Mouse (Mus musculus) spleen, adult 2 months (tissue): ENCODE results near the gene Ncoa6.

Experiments used
- CTCF ChIP-seq: fragments of 200-500 bp; IDR thresholded peaks from 2 replicates; pipeline ENCODE4 v1.5.1; 2011; ENCODE audit warnings: mild to moderate bottlenecking, inconsistent platforms; ENCODE audit not compliant: insufficient read depth, insufficient read length, insufficient replicate concordance; ENCODE audit errors: extremely low read depth
- POLR2A ChIP-seq: fragments of 200-500 bp; IDR thresholded peaks from 2 replicates; pipeline ENCODE4 v1.6.1; 2011; ENCODE audit warnings: low read depth, low read length, inconsistent platforms

DNA sequence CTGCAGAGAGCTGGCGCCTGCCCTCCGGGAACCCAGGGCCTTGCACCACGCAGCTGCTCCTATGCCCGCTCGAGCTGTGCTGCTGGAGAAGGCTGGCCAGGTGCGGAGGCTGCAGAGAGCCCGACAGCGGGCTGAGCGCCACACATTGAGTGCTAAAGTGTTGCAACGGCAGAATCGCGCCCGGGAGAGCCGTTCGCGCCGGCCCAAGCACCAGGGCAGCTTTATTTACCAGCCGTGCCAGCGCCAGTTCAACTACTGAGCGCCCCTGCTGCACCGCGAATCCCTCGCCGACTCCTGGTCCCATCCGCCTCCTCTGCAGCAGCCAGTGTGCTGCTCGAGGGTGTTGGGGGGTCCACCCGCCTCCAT, 87.2 kb downstream of the Ncoa6 start:
- no peak for TF ChIP-seq CTCF
- TF ChIP-seq POLR2A: no peak
